Mouse (Mus musculus): ENCODE measurements around the gene Dach2. TPM values are rescaled to one million over a fixed set of nuclear protein-coding genes. Genes with fewer than 3 reads are reported as not detected.

Gene Dach2
- total and polyA plus RNA-seq, 2 experiments = not detected

DNA sequence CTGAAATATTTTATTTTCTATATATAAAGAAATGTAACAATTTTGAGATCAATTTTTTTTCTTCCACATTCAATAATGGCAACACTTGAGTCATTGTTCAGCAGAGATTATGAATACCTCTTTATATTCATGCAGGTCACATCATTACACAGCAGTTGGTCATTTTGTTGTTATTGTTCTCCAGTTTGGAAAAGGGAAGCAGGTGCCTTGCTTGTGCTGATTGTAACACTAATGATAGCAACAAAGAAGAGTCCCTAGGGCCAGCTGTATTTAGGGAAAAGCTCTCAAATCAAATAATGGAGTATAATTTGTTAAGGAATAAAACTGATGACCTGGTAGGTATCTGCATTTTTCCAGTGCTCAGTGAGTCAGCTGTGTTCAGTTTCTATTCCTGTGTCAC lies 513.1 kb downstream of the Dach2 start:
- Histone ChIP-seq H3K36me3 (ENCODE audit: control insufficient read depth, insufficient read depth, low read length) (no peaks in the 10 kb centered on the region), H3K27me3 (ENCODE audit: control insufficient read depth, insufficient read depth, low read length) (no peaks in the 10 kb centered on the region), H3K4me3 (ENCODE audit: insufficient read depth, low read depth, low read length) (no peak overlapping the region), H3K4me1 (ENCODE audit: control insufficient read depth, insufficient read depth, low read length) (no peaks in the 10 kb centered on the region), H3K27ac (replicated peaks; ENCODE audit: insufficient read depth, low read depth, low read length) (no peak overlapping the region), H3K9ac (ENCODE audit: low read depth, low read length) (no peak overlapping the region), H3K79me2 (ENCODE audit: control insufficient read depth, insufficient read depth, low read length) (no peaks in the 10 kb centered on the region)
- TF ChIP-seq CTCF (IDR thresholded peaks at IDR 0.05; ENCODE audit: low read depth, low read length) (no peak), POLR2A (IDR thresholded peaks at IDR 0.05; ENCODE audit: extremely low read depth, insufficient read depth, low read length) (no peak)
- no peak for DNase-seq (ENCODE audit: extremely low read depth, low read depth, low spot score)

DNA sequence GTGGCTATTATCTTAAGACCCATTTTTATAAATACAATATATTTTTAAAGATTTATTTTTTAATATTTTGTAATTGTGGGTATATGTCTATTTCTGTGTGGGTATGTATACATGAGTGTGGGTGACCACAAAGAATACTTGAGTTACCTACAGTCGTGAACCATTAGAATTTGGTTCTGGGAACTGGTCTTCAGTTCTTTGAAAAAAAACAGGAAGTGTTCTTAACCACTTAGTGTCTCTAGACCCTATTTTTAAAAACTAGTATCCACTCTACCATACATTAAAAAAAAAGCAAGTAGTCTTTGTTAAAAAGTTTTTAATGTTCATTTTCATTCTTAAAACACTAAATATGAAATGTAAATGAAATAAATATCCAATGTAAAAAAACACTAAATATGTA lies 529.5 kb downstream of the Dach2 start:
- no peak for DNase-seq (ENCODE audit: extremely low read depth, low read depth, low spot score)
- TF ChIP-seq POLR2A (IDR thresholded peaks at IDR 0.05; ENCODE audit: extremely low read depth, insufficient read depth, low read length) = no peak
- no peak for TF ChIP-seq CTCF (IDR thresholded peaks at IDR 0.05; ENCODE audit: low read depth, low read length)
- Histone ChIP-seq H3K79me2 (ENCODE audit: control insufficient read depth, insufficient read depth, low read length) (no peaks in the 10 kb centered on the region), H3K9ac (ENCODE audit: low read depth, low read length) (no peak overlapping the region), H3K4me3 (ENCODE audit: insufficient read depth, low read depth, low read length) (no peak overlapping the region), H3K27ac (replicated peaks; ENCODE audit: insufficient read depth, low read depth, low read length) (no peak overlapping the region), H3K4me1 (ENCODE audit: control insufficient read depth, insufficient read depth, low read length) (no peaks in the 10 kb centered on the region), H3K27me3 (ENCODE audit: control insufficient read depth, insufficient read depth, low read length) (no peaks in the 10 kb centered on the region), H3K36me3 (ENCODE audit: control insufficient read depth, insufficient read depth, low read length) (no peaks in the 10 kb centered on the region)
- WGBS = 45% methylated on average over 1 of the region's 1 CpGs

DNA sequence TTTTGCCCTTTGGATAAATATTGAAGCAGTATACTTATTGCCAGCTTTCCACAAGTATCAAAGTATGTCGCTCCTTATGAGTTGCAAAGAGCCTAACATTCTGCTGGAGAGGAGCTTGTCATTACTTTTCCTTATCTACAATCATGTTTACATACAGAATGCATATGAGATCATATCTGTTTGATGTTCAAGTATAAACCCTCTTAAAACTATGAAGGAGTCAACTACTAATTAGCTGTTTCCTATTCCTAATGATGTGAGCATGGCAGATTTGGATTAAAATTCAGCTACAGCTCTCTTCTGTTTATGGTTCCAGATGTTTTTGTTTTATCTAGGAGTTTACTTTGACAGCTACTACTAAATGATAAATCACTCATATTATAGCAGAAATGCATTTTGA lies 535.8 kb downstream of the Dach2 start:
- H3K36me3 ChIP-seq (ENCODE audit: control insufficient read depth, insufficient read depth, low read length) = no peaks in the 10 kb centered on the region
- H3K4me3 ChIP-seq (ENCODE audit: insufficient read depth, low read depth, low read length) = no peak overlapping the region
- 86% methylated on average over 1 of the region's 1 CpGs for WGBS
- H3K4me1 ChIP-seq (ENCODE audit: control insufficient read depth, insufficient read depth, low read length) = no peaks in the 10 kb centered on the region
- H3K9ac ChIP-seq (ENCODE audit: low read depth, low read length) = no peak overlapping the region
- DNase-seq (ENCODE audit: extremely low read depth, low read depth, low spot score) = no peak
- H3K27ac ChIP-seq (replicated peaks; ENCODE audit: insufficient read depth, low read depth, low read length) = no peak overlapping the region
- H3K79me2 ChIP-seq (ENCODE audit: control insufficient read depth, insufficient read depth, low read length) = no peaks in the 10 kb centered on the region
- H3K27me3 ChIP-seq (ENCODE audit: control insufficient read depth, insufficient read depth, low read length) = no peaks in the 10 kb centered on the region
- TF ChIP-seq POLR2A (IDR thresholded peaks at IDR 0.05; ENCODE audit: extremely low read depth, insufficient read depth, low read length) (no peak), CTCF (IDR thresholded peaks at IDR 0.05; ENCODE audit: low read depth, low read length) (no peak)

GRCm38 (mm10) chrX:113867835-113868495 lies 570.7 kb downstream of the Dach2 start:
- Histone ChIP-seq H3K27ac (replicated peaks; ENCODE audit: insufficient read depth, low read depth, low read length) (no peak overlapping the region), H3K79me2 (ENCODE audit: control insufficient read depth, insufficient read depth, low read length) (no peaks in the 10 kb centered on the region), H3K27me3 (ENCODE audit: control insufficient read depth, insufficient read depth, low read length) (no peaks in the 10 kb centered on the region), H3K36me3 (ENCODE audit: control insufficient read depth, insufficient read depth, low read length) (no peaks in the 10 kb centered on the region), H3K9ac (ENCODE audit: low read depth, low read length) (no peak overlapping the region), H3K4me3 (ENCODE audit: insufficient read depth, low read depth, low read length) (no peak overlapping the region), H3K4me1 (ENCODE audit: control insufficient read depth, insufficient read depth, low read length) (no peaks in the 10 kb centered on the region)
- TF ChIP-seq POLR2A (IDR thresholded peaks at IDR 0.05; ENCODE audit: extremely low read depth, insufficient read depth, low read length) (no peak), CTCF (IDR thresholded peaks at IDR 0.05; ENCODE audit: low read depth, low read length) (no peak)
- 60% methylated on average over 2 of the region's 2 CpGs for WGBS
- DNase-seq (ENCODE audit: extremely low read depth, low read depth, low spot score) = peak; percentile 19

Other genes with a start within 250 kb of the Dach2 start
- gene Chm, start 112.0 kb upstream of the Dach2 start, total RNA-seq (2014; rRNA removed) = 12.1 and 15.8 TPM in 2 replicates
- 0.66 TPM in 2 replicates for gene Chm, start 112.0 kb upstream of the Dach2 start, polyA plus RNA-seq (2012; rRNA removed)